Mouse (Mus musculus) frontal cortex, adult (tissue): Measurements from ENCODE around the gene Ndufs7.
"Not testable (repeated sequence)": the region's sequence is repeated elsewhere in the genome, so short reads cannot be mapped to it uniquely, and the experiment has no call there.

Experiments
- ATAC-seq: cut with Nextera tagmentation; 2 replicates; pipeline ENCODE4 v1.9.2; 2017; ENCODE audit warnings: mild to moderate bottlenecking, moderate library complexity, mixed read lengths; ENCODE audit not compliant: low TSS enrichment

The Ndufs7 gene

GRCm38 (mm10) chr10:80242088-80242487 lies 6.8 kb upstream of the Ndufs7 start:
- no peak for ATAC-seq

- no peak for ATAC-seq
Measured at GRCm38 (mm10) chr10:80242607-80243006, 6.3 kb upstream of the Ndufs7 start.

GRCm38 (mm10) chr10:80244791-80245399 lies 4.0 kb upstream of the Ndufs7 start:
- ATAC-seq = no peak

- ATAC-seq = peak; percentile 42
Measured at GRCm38 (mm10) chr10:80245600-80245999, 3.3 kb upstream of the Ndufs7 start.

GRCm38 (mm10) chr10:80247849-80248248 lies 1.1 kb upstream of the Ndufs7 start:
- no peak for ATAC-seq

- not testable (repeated sequence) for ATAC-seq
Measured at GRCm38 (mm10) chr10:80248437-80248836, 484 bp upstream of the Ndufs7 start.

- no peak for ATAC-seq
Measured at GRCm38 (mm10) chr10:80250059-80250458, 1.1 kb downstream of the Ndufs7 start.

- no peak for ATAC-seq
Measured at GRCm38 (mm10) chr10:80250573-80250972, 1.7 kb downstream of the Ndufs7 start.

- no peak for ATAC-seq
Measured at GRCm38 (mm10) chr10:80252011-80252410, 3.1 kb downstream of the Ndufs7 start.

GRCm38 (mm10) chr10:80252493-80253274 lies 3.8 kb downstream of the Ndufs7 start:
- no peak for ATAC-seq

GRCm38 (mm10) chr10:80253551-80253950 lies 4.6 kb downstream of the Ndufs7 start:
- ATAC-seq = no peak

- ATAC-seq = no peak
Measured at GRCm38 (mm10) chr10:80254331-80255297, 5.7 kb downstream of the Ndufs7 start.

- ATAC-seq = no peak
Measured at GRCm38 (mm10) chr10:80255881-80256535, 7.1 kb downstream of the Ndufs7 start.

GRCm38 (mm10) chr10:80257936-80258335 lies 9.0 kb downstream of the Ndufs7 start:
- no peak for ATAC-seq

GRCm38 (mm10) chr10:80258752-80259462 lies 10.0 kb downstream of the Ndufs7 start:
- no peak for ATAC-seq

- no peak for ATAC-seq
Measured at GRCm38 (mm10) chr10:80259463-80259805, 10.5 kb downstream of the Ndufs7 start.

GRCm38 (mm10) chr10:80259861-80260641 lies 11.1 kb downstream of the Ndufs7 start:
- 0 out of 2 replicates have a peak, but pooled peaks have one; percentile 5 for ATAC-seq

- ATAC-seq = peak; percentile 38
Measured at GRCm38 (mm10) chr10:80260642-80261584, 12.0 kb downstream of the Ndufs7 start, which contains the start of the genes Gamt and Dazap1. Gene Gamt (minus strand): TSS chr10:80261012. Gene Dazap1 (plus strand): TSS chr10:80261486.

- peak; percentile 34 for ATAC-seq
Measured at GRCm38 (mm10) chr10:80261585-80261968, 12.7 kb downstream of the Ndufs7 start.
